Mouse (Mus musculus): Measurements from ENCODE around the gene Lrrc1.

GRCm38 (mm10) chr9:77536832-77537231 is 7.8 kb downstream of the Lrrc1 start:
- TF ChIP-seq NANOG (IDR thresholded peaks at IDR 0.05; ENCODE audit: borderline replicate concordance, low read length): no peak
- TF ChIP-seq CTCF (conservative IDR thresholded peaks at IDR 0.05; ENCODE audit: low read length): no peak
- no peak for TF ChIP-seq POU5F1 (IDR thresholded peaks at IDR 0.05; ENCODE audit: borderline replicate concordance, low read length)
